Mouse (Mus musculus) CH12.LX (cell line): ENCODE measurements around the gene Gucy1a1. TPM values are rescaled to one million over a fixed set of nuclear protein-coding genes. Genes with fewer than 3 reads are reported as not detected.

Experiments used
- DNase-seq: peaks from one replicate; pipeline ENCODE4 v3.0.0-alpha.2; 2013; ENCODE audit errors: extremely low read depth
- H3K27ac ChIP-seq: 2 replicates; pipeline ENCODE4 v1.5.1; 2012; ENCODE audit warnings: low read depth, mild to moderate bottlenecking, control low read depth, moderate library complexity; ENCODE audit not compliant: insufficient read depth
- H3K27me3 ChIP-seq: replicated peaks from 2 replicates; pipeline ENCODE3; 2012; ENCODE audit warnings: inconsistent platforms
- H3K36me3 ChIP-seq, 2 experiments: replicated peaks in 1 of 2; 2 replicates each; pipeline versions ENCODE3 to v1.6.1; 2012; ENCODE audit warnings: inconsistent platforms in 1 of 2, low read length in 1 of 2, mild to moderate bottlenecking in 1 of 2, mixed read lengths in 1 of 2, moderate library complexity in 1 of 2; ENCODE audit not compliant: control insufficient read depth in 1 of 2, insufficient read depth in 1 of 2
- H3K4me1 ChIP-seq, 2 experiments: 2 replicates each; pipeline ENCODE4 v1.6.1; 2012; ENCODE audit warnings: inconsistent platforms in 1 of 2, moderate library complexity in 1 of 2; ENCODE audit not compliant: insufficient read depth in 2 of 2, control insufficient read depth in 1 of 2
- H3K4me2 ChIP-seq: 2 replicates; pipeline ENCODE4 v1.6.1; 2012; ENCODE audit warnings: low read depth, mild to moderate bottlenecking, control low read depth; ENCODE audit not compliant: poor library complexity, insufficient read depth, severe bottlenecking
- H3K4me3 ChIP-seq, 3 experiments: fragments of 150-350 bp in 1 of 3; sonication (generic) in 1 of 3; replicated peaks in 1 of 3; 2 replicates each; pipeline versions ENCODE3 to v1.5.1; 2011 to 2012; ENCODE audit warnings: low read depth in 2 of 3, low read length in 2 of 3, mild to moderate bottlenecking in 2 of 3, moderate library complexity in 2 of 3, control low read depth in 1 of 3, improper control_type of control experiment in 1 of 3, inconsistent platforms in 1 of 3, mixed read lengths in 1 of 3; ENCODE audit not compliant: poor library complexity in 1 of 3
- H3K79me2 ChIP-seq: replicated peaks from 2 replicates; pipeline ENCODE4 v1.6.1; 2012; ENCODE audit warnings: mild to moderate bottlenecking, moderate library complexity; ENCODE audit not compliant: control insufficient read depth, poor library complexity, insufficient read depth, severe bottlenecking; ENCODE audit errors: extremely low read depth
- H3K9ac ChIP-seq: 2 replicates; pipeline ENCODE4 v1.6.1; 2012; ENCODE audit warnings: low read depth, mild to moderate bottlenecking, control low read depth, moderate library complexity; ENCODE audit not compliant: insufficient read depth
- H3K9me3 ChIP-seq: replicated peaks from 2 replicates; pipeline ENCODE3; 2012; ENCODE audit warnings: low read length, inconsistent platforms, mixed read lengths
- BHLHE40 ChIP-seq: IDR thresholded peaks from 2 replicates; pipeline ENCODE4 v1.6.1; 2011; ENCODE audit warnings: mild to moderate bottlenecking, low read depth, low read length, improper control_type of control experiment
- CHD1 ChIP-seq: IDR thresholded peaks from 2 replicates; pipeline ENCODE4 v1.6.1; 2012; ENCODE audit warnings: low read depth, low read length, improper control_type of control experiment, inconsistent platforms
- CTCF ChIP-seq, 2 experiments: IDR thresholded peaks in 1 of 2; conservative IDR thresholded peaks in 1 of 2; 2 replicates each; pipeline ENCODE4 v1.5.1; 2011 to 2012; ENCODE audit warnings: low read depth in 2 of 2, low read length in 2 of 2, improper control_type of control experiment in 1 of 2, inconsistent platforms in 1 of 2, mild to moderate bottlenecking in 1 of 2, moderate library complexity in 1 of 2
- E2F4 ChIP-seq: IDR thresholded peaks from 2 replicates; pipeline ENCODE4 v1.6.1; 2011; ENCODE audit warnings: low read depth, low read length, improper control_type of control experiment; ENCODE audit not compliant: insufficient replicate concordance
- ETS1 ChIP-seq: conservative IDR thresholded peaks from 2 replicates; pipeline ENCODE4 v1.6.1; 2012; ENCODE audit warnings: low read depth, mild to moderate bottlenecking, inconsistent platforms, low read length, improper control_type of control experiment, moderate library complexity
- GABPA ChIP-seq: IDR thresholded peaks from 2 replicates; pipeline ENCODE4 v1.6.1; 2012; ENCODE audit warnings: low read depth, low read length, improper control_type of control experiment, inconsistent platforms; ENCODE audit not compliant: insufficient replicate concordance
- HCFC1 ChIP-seq: IDR thresholded peaks from 2 replicates; pipeline ENCODE4 v1.6.1; 2012; ENCODE audit warnings: low read depth, mild to moderate bottlenecking, inconsistent platforms, low read length, improper control_type of control experiment
- IRF4 ChIP-seq: IDR thresholded peaks from 2 replicates; pipeline ENCODE4 v1.6.1; 2014; ENCODE audit warnings: low read depth, mild to moderate bottlenecking, inconsistent platforms, low read length, improper control_type of control experiment
- JUN ChIP-seq: IDR thresholded peaks from 2 replicates; pipeline ENCODE4 v1.6.1; 2011; ENCODE audit warnings: low read depth, mild to moderate bottlenecking, low read length, improper control_type of control experiment, moderate library complexity; ENCODE audit not compliant: insufficient read depth
- MAFK ChIP-seq: IDR thresholded peaks from 2 replicates; pipeline ENCODE4 v1.6.1; 2011; ENCODE audit warnings: low read length, improper control_type of control experiment; ENCODE audit not compliant: insufficient replicate concordance
- MAZ ChIP-seq: IDR thresholded peaks from 2 replicates; pipeline ENCODE4 v1.6.1; 2012; ENCODE audit warnings: low read depth, mild to moderate bottlenecking, inconsistent platforms, low read length, improper control_type of control experiment, moderate library complexity
- MEF2A ChIP-seq: IDR thresholded peaks from 2 replicates; pipeline ENCODE4 v1.6.1; 2014; ENCODE audit warnings: low read depth, mild to moderate bottlenecking, inconsistent platforms, low read length, improper control_type of control experiment, borderline replicate concordance
- MXI1 ChIP-seq: IDR thresholded peaks from 2 replicates; pipeline ENCODE4 v1.6.1; 2011; ENCODE audit warnings: mild to moderate bottlenecking, low read depth, low read length, improper control_type of control experiment
- NELFE ChIP-seq: IDR thresholded peaks from 2 replicates; pipeline ENCODE4 v1.6.1; 2011; ENCODE audit warnings: low read depth, low read length, improper control_type of control experiment
- PAX5 ChIP-seq: IDR thresholded peaks from 2 replicates; pipeline ENCODE4 v1.6.1; 2012; ENCODE audit warnings: low read length, inconsistent platforms, mixed read lengths
- POLR2A ChIP-seq: IDR thresholded peaks from 2 replicates; pipeline ENCODE4 v1.6.1; 2011; ENCODE audit warnings: low read depth, mild to moderate bottlenecking, improper control_type of control experiment, low read length
- RAD21 ChIP-seq: IDR thresholded peaks from 2 replicates; pipeline ENCODE4 v1.6.1; 2011; ENCODE audit warnings: low read depth, mild to moderate bottlenecking, low read length, improper control_type of control experiment, moderate library complexity
- RCOR1 ChIP-seq: conservative IDR thresholded peaks from 2 replicates; pipeline ENCODE4 v1.6.1; 2012; ENCODE audit warnings: low read depth, mild to moderate bottlenecking, inconsistent platforms, low read length, improper control_type of control experiment
- TCF12 ChIP-seq: IDR thresholded peaks from 2 replicates; pipeline ENCODE4 v1.6.1; 2014; ENCODE audit warnings: low read depth, mild to moderate bottlenecking, inconsistent platforms, low read length, improper control_type of control experiment
- USF2 ChIP-seq: conservative IDR thresholded peaks from 2 replicates; pipeline ENCODE4 v1.6.1; 2011; ENCODE audit warnings: low read depth, low read length, improper control_type of control experiment
- ZC3H11A ChIP-seq: IDR thresholded peaks from 2 replicates; pipeline ENCODE4 v1.6.1; 2012; ENCODE audit warnings: low read depth, mild to moderate bottlenecking, inconsistent platforms, low read length, improper control_type of control experiment
- ZKSCAN1 ChIP-seq: IDR thresholded peaks from 2 replicates; pipeline ENCODE4 v1.6.1; 2012; ENCODE audit warnings: low read depth, inconsistent platforms, low read length, improper control_type of control experiment, borderline replicate concordance
- ZMIZ1 ChIP-seq: IDR thresholded peaks from 2 replicates; pipeline ENCODE4 v1.6.1; 2012; ENCODE audit warnings: low read depth, mild to moderate bottlenecking, inconsistent platforms, low read length, improper control_type of control experiment
- dilution Hi-C: fragments of 300-500 bp; cut with MboI; formaldehyde crosslinking; loops from 2 replicates; pipeline ENCODE4 v1.14.3; 2020; ENCODE audit warnings: low sequenced_read_pairs; ENCODE audit not compliant: extremely low pct_unique_long_range_greater_than_20kb, extremely low pct_ligation_motif_present
- in situ Hi-C: fragments of 300-500 bp; cut with MboI; formaldehyde crosslinking; loops from 3 replicates; pipeline ENCODE4 v1.14.3; 2019; ENCODE audit warnings: low sequenced_read_pairs, low pct_ligation_motif_present, low pct_unique_long_range_greater_than_20kb, mixed read lengths
- polyA plus RNA-seq: library from polyadenylated mRNA; unstranded; fragments of >175 nt; gene quantifications from 2 replicates; pipeline ENCODE4 v1.2.1, GENCODE M21; 2012; ENCODE audit warnings: low read depth; ENCODE audit not compliant: insufficient read length
- total RNA-seq, 2 experiments: library from RNA; depleted of rRNA; stranded (reverse); fragments of 300-350 nt in 1 of 2; fragments of >200 nt in 1 of 2; gene quantifications; 2 replicates each; pipeline ENCODE4 v1.2.3; 2012 to 2014

Gene Gucy1a1
- total and polyA plus RNA-seq, 3 experiments = not detected

DNA sequence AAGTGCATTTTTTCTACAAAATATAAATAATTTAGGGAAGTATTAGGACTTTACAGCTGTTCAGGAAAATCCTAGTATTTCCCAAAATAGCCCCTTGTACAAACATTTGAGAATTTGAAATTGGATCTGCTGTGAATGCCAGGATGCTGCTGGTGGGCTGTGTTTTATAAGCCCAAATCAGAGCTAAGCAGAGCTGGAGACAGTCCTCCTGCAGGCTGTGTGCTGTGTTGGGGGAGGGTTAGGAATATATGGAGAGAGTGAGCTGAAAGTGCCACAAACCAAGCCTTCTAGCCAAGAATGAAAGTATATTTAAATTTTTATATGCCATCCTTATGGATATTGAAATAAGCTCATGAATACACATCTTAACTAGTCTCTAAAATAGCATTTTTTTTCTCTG lies 94.1 kb downstream of the Gucy1a1 start:
- DNase-seq = no peak
- dilution Hi-C loops (no loop called here), in situ Hi-C loops (no loop called here)
- no peaks in the 10 kb centered on the region for H3K79me2 ChIP-seq
- no peak overlapping the region for H3K4me3 ChIP-seq
- H3K27ac ChIP-seq = no peak overlapping the region
- peaks cover 5 to 6% of the 10 kb centered on the region in 2 experiments for H3K4me1 ChIP-seq
- H3K27me3 ChIP-seq = no peaks in the 10 kb centered on the region
- no peak overlapping the region for H3K9ac ChIP-seq
- no peaks in the 10 kb centered on the region for H3K9me3 ChIP-seq
- TF ChIP-seq MEF2A = no peak
- TF ChIP-seq ZC3H11A = no peak
- no peak for TF ChIP-seq JUN
- TF ChIP-seq MXI1 = no peak
- no peak for TF ChIP-seq HCFC1
- TF ChIP-seq USF2 = no peak
- no peak for TF ChIP-seq PAX5
- TF ChIP-seq MAZ = no peak
- no peak for TF ChIP-seq ZKSCAN1
- TF ChIP-seq POLR2A = no peak
- no peak for TF ChIP-seq RAD21
- TF ChIP-seq IRF4 = no peak
- TF ChIP-seq MAFK = no peak
- no peak for TF ChIP-seq RCOR1
- no peak for TF ChIP-seq E2F4
- H3K4me2 ChIP-seq = no peak overlapping the region
- no peaks in the 10 kb centered on the region for H3K36me3 ChIP-seq

DNA sequence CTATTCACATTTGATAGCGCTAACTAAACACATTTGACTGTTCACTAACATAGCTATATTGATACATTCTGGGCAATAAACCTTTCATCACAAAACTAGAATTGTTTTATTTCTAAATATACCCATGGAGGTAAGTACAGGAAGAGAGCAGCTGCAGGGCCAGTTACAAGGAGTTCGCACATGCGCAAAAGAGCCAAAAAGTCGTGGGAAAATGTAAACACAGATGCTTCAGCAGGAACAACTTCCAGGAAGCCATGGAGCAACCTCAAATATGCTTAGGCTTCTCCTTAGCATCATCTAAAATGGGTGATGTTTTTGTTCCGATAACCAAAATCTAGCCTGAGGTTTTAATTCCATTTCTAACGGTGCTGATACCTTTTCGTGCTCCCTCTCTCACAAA lies 96.9 kb downstream of the Gucy1a1 start:
- no peaks in the 10 kb centered on the region for H3K79me2 ChIP-seq
- dilution Hi-C loops = no loop called here
- no peaks in the 10 kb centered on the region for H3K27me3 ChIP-seq
- H3K4me2 ChIP-seq = no peak overlapping the region
- no peaks in the 10 kb centered on the region for H3K4me1 ChIP-seq
- H3K9ac ChIP-seq = no peak overlapping the region
- TF ChIP-seq NELFE = no peak
- TF ChIP-seq BHLHE40 = no peak
- no peak for TF ChIP-seq POLR2A
- no peak for TF ChIP-seq RCOR1
- TF ChIP-seq TCF12 = no peak
- TF ChIP-seq HCFC1 = no peak
- no peak for TF ChIP-seq ETS1
- TF ChIP-seq ZC3H11A = no peak
- TF ChIP-seq MAZ = no peak
- TF ChIP-seq CTCF (conservative IDR thresholded peaks at IDR 0.05 in 1 of 2, IDR thresholded peaks at IDR 0.05 in 1 of 2; ENCODE audit: low read depth in 2 of 2, low read length in 2 of 2) = no peak
- no peak for TF ChIP-seq GABPA
- TF ChIP-seq USF2 = no peak
- TF ChIP-seq ZMIZ1 = no peak
- TF ChIP-seq CHD1 = no peak
- no peak overlapping the region for H3K4me3 ChIP-seq
- no peak for DNase-seq
- in situ Hi-C loops = loop anchor here (25.0 kb wide), 1 partner anchor 289 kb away; no protein-coding TSS in a partner anchor
- no peak overlapping the region for H3K27ac ChIP-seq
- H3K36me3 ChIP-seq = no peaks in the 10 kb centered on the region
- no peaks in the 10 kb centered on the region for H3K9me3 ChIP-seq
